Mouse (Mus musculus) heart, embryonic 13.5 days (tissue): ENCODE data around the gene Celf5. TPM values are rescaled to one million over a fixed set of nuclear protein-coding genes. Genes with fewer than 3 reads are reported as not detected.
"Not testable (repeated sequence)": the region's sequence is repeated elsewhere in the genome, so short reads cannot be mapped to it uniquely, and the experiment has no call there.

Experiments
- ATAC-seq: fragments of 200-750 bp; cut with Nextera tagmentation; 2 replicates; pipeline ENCODE4 v1.8.0; 2017; ENCODE audit warnings: moderate TSS enrichment; ENCODE audit not compliant: insufficient number of reproducible peaks, low FRiP score, low TSS enrichment; ENCODE audit errors: extremely low read depth
- H3K27ac ChIP-seq: fragments of 300-500 bp; sonication (generic); replicated peaks from 2 replicates; pipeline ENCODE4 v1.5.1; 2015; ENCODE audit warnings: moderate library complexity, mild to moderate bottlenecking, inconsistent platforms
- H3K27me3 ChIP-seq: fragments of 300-500 bp; sonication (generic); replicated peaks from 2 replicates; pipeline ENCODE4 v1.6.1; 2015; ENCODE audit warnings: mild to moderate bottlenecking, inconsistent platforms
- H3K36me3 ChIP-seq: fragments of 300-500 bp; sonication (generic); 2 replicates; pipeline ENCODE4 v1.6.1; 2015; ENCODE audit warnings: mild to moderate bottlenecking, inconsistent platforms
- H3K4me1 ChIP-seq: fragments of 300-500 bp; sonication (generic); 2 replicates; pipeline ENCODE4 v1.6.1; 2015; ENCODE audit warnings: inconsistent platforms
- H3K4me2 ChIP-seq: fragments of 300-500 bp; sonication (generic); 2 replicates; pipeline ENCODE4 v1.6.1; 2015; ENCODE audit warnings: inconsistent platforms, mild to moderate bottlenecking, moderate library complexity
- H3K4me3 ChIP-seq: fragments of 300-500 bp; sonication (generic); 2 replicates; pipeline ENCODE4 v1.5.1; 2015; ENCODE audit warnings: moderate library complexity, mild to moderate bottlenecking, inconsistent platforms
- H3K9ac ChIP-seq: fragments of 300-500 bp; sonication (generic); 2 replicates; pipeline ENCODE4 v1.6.1; 2015; ENCODE audit warnings: inconsistent platforms, mild to moderate bottlenecking, moderate library complexity
- H3K9me3 ChIP-seq: fragments of 300-500 bp; sonication (generic); 2 replicates; pipeline ENCODE4 v1.6.1; 2016; ENCODE audit warnings: inconsistent platforms
- WGBS: fragments of 180-500 bp; shearing (Covaris S2); methylation state at CpG from one replicate; pipeline ENCODE4 v1.1.7; 2015; ENCODE audit warnings: mixed read lengths; 5-methylcytosine and 5-hydroxymethylcytosine counted together
- polyA plus RNA-seq: library from polyadenylated mRNA; unstranded; fragments of >200 nt; fragmentation: Nextera tagmentation; extraction: Ambion mirVana; gene quantifications from 2 replicates; pipeline ENCODE4 v1.2.1, GENCODE M21; 2015

Gene Celf5
- polyA plus RNA-seq, 1 experiment from 2014 or later, result 0.16 TPM

DNA sequence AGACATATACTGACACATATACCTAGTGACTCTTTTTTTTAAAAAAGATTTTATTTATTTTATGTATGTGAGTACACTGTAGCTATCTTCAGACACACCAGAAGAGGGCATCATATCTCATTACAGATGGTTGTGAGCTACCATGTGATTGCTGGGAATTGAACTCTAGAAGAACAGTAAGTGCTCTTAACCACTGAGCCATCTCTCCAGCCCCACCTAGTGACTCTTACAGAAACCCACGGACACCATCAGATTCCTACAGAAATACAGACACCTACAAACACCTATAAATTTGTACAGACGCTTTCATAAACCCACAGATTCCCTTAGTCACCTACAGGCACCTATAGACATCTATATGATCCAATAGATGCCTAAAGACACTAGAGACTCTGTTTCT lies 37.0 kb downstream of the Celf5 start:
- H3K4me2 ChIP-seq, H3K4me3 ChIP-seq, H3K36me3 ChIP-seq, H3K4me1 ChIP-seq, ATAC-seq, H3K9me3 ChIP-seq, H3K9ac ChIP-seq, H3K27ac ChIP-seq: not testable (repeated sequence)
- 28% methylated on average over 2 of the region's 2 CpGs for WGBS
- H3K27me3 ChIP-seq, result peaks cover 52% of the 10 kb centered on the region

DNA sequence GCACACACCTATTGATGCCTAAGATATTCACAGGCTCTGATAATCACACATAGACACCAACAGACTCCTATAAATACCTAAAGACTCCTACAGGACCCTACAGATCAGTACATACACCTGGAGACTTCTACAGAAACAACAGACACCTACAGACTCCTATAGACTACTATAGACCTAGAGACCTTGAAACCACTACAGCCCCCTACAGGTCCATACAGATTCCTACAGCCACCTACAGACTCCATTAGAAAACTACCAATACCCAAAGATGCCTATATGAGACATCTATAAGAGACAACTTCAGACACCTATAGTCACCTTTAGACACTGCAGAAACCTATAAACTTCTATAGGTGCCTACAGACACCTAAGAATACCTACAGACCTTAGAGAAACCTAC lies 41.5 kb downstream of the Celf5 start:
- Histone ChIP-seq H3K27me3 (peaks cover 27% of the 10 kb centered on the region), H3K27ac (no peak overlapping the region), H3K36me3 (no peaks in the 10 kb centered on the region), H3K4me1 (no peaks in the 10 kb centered on the region), H3K9me3 (no peaks in the 10 kb centered on the region), H3K4me3 (no peak overlapping the region), H3K9ac (no peak overlapping the region), H3K4me2 (no peak overlapping the region)
- ATAC-seq, result no peak

DNA sequence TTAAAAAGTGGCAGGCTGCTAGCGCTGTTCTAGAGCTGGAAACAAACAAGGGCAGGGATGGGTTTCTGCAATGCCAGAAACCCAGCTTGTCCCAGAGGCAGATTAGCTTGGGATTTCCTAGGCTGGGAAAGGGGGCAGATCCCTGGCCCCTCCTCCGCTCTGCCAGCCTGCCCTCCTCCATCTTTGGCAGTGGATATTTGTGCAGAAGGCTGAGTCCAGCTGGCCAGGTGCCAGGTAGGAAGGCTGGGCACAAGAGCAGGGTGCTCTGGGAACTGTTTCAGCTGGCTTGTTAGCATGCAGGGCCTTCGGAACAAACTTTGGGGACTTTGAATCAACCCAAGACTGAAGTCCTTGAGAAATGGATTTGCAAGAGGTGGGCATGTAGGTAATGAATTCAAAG lies 47.1 kb downstream of the Celf5 start:
- Histone ChIP-seq H3K4me1 (peaks cover 34% of the 10 kb centered on the region), H3K27ac (no peak overlapping the region), H3K4me3 (no peak overlapping the region), H3K9ac (peak overlapping the region; percentile 20; the same call in 1 of the 2 replicates), H3K9me3 (no peaks in the 10 kb centered on the region), H3K36me3 (no peaks in the 10 kb centered on the region), H3K27me3 (peaks cover 8% of the 10 kb centered on the region; the same call in 1 of the 2 replicates), H3K4me2 (no peak overlapping the region)
- ATAC-seq, result no peak
- 56% methylated on average over 3 of the region's 3 CpGs for WGBS

DNA sequence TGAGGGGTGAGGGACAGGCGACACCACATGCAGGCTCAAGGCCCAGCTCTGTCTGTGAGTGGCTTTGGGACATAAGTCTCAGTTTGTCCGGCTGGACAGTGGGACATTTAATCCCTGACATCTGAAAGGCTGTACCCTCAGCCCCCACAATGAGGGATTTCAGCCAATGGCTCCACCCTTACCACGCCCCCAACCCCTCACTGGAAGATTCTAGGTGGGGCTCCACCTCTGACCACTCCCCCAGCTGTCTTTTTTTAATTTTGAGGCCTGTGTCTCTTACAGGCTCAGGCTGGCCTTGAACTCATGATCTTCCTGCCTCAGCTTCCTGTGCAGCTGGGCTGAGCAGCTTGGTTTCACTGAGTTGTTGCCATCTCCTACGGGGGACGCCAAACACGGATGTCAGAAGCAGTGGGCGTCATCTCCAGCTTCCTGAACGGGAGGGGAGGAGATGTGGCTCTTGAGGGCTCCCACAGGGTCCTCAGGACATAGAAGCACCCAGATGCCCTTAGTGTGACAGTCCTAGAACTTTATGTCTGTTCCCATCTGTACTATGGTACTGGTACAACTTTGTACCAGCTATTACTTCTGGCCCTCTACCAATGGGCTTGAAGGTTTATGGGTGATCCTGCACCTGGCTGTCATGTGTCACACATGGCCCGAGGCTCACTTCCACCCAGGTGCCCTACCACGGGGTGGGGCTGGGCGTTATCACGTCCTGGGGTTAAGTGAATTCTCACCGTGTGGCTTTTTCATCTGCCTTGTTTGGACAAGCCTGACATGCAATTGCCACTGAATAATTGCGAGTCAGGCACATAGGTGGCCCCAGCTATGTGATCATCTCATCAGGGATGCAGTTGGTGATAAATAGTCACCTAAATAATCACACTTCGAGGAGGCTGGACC lies 47.9 kb downstream of the Celf5 start:
- peaks cover 8% of the 10 kb centered on the region; the same call in 1 of the 2 replicates for H3K27me3 ChIP-seq
- no peaks in the 10 kb centered on the region for H3K9me3 ChIP-seq
- H3K36me3 ChIP-seq, result no peaks in the 10 kb centered on the region
- H3K4me3 ChIP-seq, result no peak overlapping the region
- no peak overlapping the region for H3K4me2 ChIP-seq
- ATAC-seq, result no peak
- 51% methylated on average over 15 of the region's 15 CpGs for WGBS
- peak overlapping the region; percentile 20; the same call in 1 of the 2 replicates for H3K9ac ChIP-seq
- H3K4me1 ChIP-seq, result peaks cover 37% of the 10 kb centered on the region
- H3K27ac ChIP-seq, result no peak overlapping the region

DNA sequence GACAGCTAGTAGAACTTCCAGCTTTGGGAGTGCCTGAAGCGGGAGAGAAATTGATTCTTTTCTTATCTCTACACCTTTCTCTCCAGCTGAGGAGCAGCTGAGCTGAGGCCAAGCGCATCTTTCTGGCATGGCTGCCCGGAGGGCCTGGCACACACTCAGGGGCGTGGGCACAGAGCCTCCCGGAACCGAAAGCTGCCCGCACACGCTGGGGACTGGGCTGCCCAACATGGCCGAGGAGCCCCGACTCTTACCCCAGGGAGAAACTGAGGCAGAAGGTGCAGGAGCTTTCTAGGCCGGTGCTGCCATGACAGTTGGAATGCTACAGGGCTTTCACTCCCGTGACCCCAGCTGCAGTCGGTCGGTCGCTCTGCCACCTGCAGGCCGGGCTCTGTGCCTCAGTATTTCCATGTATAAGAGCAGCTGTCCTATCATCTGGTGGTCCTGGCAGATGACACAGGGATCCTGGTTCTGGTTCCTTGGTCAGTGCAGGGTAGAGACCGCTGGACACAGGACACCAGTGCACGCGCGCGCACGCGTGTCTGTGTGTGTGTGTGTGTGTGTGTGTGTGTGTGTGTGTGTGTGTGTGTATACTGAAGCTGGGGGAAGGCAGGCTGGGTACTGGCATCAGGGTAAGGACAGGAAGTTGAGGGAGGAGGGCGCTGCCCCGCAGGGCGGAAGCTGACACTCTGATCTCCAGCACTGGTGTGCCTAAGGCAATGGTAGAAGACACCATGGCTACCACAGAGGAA lies 48.8 kb downstream of the Celf5 start:
- Histone ChIP-seq H3K27me3 (peaks cover 8% of the 10 kb centered on the region; the same call in 1 of the 2 replicates), H3K4me2 (peak overlapping the region; percentile 66), H3K9ac (peak overlapping the region; percentile 44; the same call in 1 of the 2 replicates), H3K36me3 (no peaks in the 10 kb centered on the region), H3K4me1 (peaks cover 43% of the 10 kb centered on the region), H3K4me3 (no peak overlapping the region), H3K9me3 (no peaks in the 10 kb centered on the region), H3K27ac (no peak overlapping the region)
- no peak for ATAC-seq
- WGBS, result 67% methylated on average over 26 of the region's 26 CpGs

DNA sequence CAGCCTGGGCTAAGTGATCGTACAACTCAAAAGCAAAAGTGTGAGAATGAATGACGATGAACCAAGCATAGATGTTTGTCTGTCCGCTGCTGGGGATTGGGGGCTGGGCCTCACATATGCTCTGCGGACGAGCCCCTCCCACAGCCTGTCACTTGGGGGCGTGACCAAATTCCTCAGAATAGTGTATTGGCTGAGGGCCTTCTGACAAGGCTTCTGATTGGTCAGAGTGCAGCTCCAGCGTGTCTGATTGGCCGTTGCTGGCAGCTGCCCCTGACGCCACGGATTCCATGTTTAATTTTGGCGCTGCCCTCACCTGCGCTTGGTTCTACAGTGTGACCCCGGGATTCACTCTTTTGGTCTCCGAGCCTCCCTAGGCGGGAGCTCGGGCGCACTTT lies 49.6 kb downstream of the Celf5 start:
- peak overlapping the region; percentile 34 for H3K4me3 ChIP-seq
- peaks cover 43% of the 10 kb centered on the region for H3K4me1 ChIP-seq
- H3K9ac ChIP-seq, result peak overlapping the region; percentile 44
- peak overlapping the region; percentile 66 for H3K4me2 ChIP-seq
- H3K36me3 ChIP-seq, result no peaks in the 10 kb centered on the region
- peak; percentile 55 for ATAC-seq
- H3K27me3 ChIP-seq, result peaks cover 13% of the 10 kb centered on the region; the same call in 1 of the 2 replicates
- WGBS, result 4% methylated on average over 17 of the region's 17 CpGs
- H3K27ac ChIP-seq, result no peak overlapping the region
- no peaks in the 10 kb centered on the region for H3K9me3 ChIP-seq

DNA sequence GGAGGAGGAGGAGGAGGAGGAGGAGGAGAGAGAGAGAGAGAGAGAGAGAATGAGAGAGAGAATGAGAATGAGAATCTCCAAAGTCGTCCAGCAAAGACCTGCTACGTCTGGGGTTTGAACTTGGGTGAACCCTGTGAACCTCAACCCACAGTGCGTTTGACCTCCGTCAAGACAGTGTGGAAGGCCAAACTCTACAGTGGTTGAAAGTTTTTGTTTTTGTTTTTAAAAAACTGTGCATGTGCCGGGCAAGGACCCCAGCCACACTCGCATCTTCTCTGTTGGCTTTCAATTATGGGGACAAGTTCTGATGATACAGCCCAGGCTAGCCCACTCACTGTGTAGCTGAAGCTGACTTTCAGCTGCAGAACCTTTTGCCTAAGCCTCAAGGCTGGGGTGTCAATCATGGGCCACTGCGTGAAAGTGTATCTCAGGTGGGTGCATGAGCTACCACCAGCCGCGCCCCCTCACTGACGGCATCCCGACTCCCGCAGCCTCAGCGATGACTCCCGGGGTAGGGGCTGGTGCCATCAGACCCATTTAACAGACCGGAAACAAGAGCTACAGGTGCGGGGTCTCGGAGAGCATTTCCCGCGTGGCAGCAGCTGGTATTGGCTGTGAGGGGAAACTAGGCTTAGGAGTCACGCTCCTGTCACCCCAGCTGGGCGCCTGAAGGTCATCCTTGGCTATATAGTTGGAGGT lies 50.2 kb downstream of the Celf5 start:
- no peak overlapping the region for H3K27ac ChIP-seq
- no peaks in the 10 kb centered on the region for H3K36me3 ChIP-seq
- 59% methylated on average over 21 of the region's 21 CpGs for WGBS
- H3K9ac ChIP-seq, result no peak overlapping the region
- peaks cover 47% of the 10 kb centered on the region for H3K4me1 ChIP-seq
- peak overlapping the region; percentile 66 for H3K4me2 ChIP-seq
- no peaks in the 10 kb centered on the region for H3K9me3 ChIP-seq
- peaks cover 13% of the 10 kb centered on the region; the same call in 1 of the 2 replicates for H3K27me3 ChIP-seq
- H3K4me3 ChIP-seq, result peak overlapping the region; percentile 34; the same call in 1 of the 2 replicates
- no peak for ATAC-seq

DNA sequence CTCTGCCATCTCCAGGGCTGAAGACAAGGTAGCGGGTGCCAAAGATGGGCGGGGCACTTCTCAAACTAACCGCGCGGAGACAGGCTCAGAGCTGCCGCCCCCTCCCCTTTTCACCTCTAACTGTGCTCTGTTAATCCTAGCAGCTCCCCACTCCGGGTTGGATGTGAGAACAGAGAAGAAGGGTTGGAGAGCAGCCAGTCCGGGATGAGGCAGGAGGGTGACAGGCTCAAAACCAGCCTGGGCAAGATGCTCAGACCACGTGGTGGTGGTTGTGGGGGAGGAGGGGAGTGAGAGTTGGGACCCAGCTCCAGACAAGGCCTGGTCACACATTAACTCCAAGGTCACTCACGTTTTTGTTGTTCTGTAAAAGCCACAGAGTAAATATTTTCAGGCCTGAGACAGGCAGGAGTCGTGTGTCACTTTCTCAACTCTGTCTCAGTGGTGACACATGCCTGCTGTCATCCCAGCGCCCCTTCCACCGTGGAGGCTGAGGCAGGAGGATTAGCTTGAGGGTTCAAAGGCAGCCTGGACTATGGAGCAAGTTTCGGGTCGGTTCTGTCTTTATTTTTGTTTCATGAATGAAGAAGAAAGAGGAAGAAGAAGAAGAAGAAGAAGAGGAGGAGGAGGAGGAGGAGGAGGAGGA lies 50.9 kb downstream of the Celf5 start:
- H3K4me3 ChIP-seq, result peak overlapping the region; percentile 81
- peaks cover 13% of the 10 kb centered on the region; the same call in 1 of the 2 replicates for H3K27me3 ChIP-seq
- H3K9me3 ChIP-seq, result no peaks in the 10 kb centered on the region
- H3K9ac ChIP-seq, result peak overlapping the region; percentile 93
- peak overlapping the region; percentile 97 for H3K27ac ChIP-seq
- peak overlapping the region; percentile 93 for H3K4me2 ChIP-seq
- H3K4me1 ChIP-seq, result peaks cover 49% of the 10 kb centered on the region
- H3K36me3 ChIP-seq, result no peaks in the 10 kb centered on the region
- no peak for ATAC-seq
- 14% methylated on average over 13 of the region's 15 CpGs for WGBS

DNA sequence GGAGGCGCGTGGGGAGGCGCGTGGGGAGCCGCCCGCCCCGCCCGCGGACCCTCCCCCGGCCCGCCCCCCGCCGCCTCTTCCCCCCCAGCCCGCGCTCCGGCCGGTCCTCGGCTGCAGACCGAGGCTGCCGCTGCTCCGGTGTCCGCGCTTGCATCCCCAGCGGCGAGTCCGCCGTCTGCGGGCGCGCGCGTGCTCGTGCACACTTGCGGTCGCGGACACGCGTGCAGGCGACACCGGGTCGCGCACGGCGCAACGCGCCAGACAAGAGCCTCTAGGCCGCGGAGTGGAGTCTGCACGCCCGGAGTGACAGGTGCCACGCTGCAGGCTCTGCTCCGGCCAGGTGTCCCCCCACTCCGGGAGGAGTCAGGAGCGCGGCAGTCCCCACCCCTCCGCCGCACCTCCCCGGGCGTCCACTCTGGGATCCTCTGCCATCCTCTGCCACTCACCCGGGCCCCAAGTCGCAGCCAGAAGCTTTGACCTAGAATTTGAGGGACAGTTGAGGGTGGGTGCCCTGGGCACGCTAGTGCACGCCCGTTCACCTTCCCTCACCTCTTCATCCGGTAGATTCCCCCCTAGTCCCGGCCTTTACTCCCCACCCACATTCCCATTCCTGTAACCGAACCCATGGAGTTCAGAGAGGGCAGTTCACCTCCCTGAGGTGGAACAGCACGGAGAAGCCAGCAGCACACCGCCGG lies 51.5 kb downstream of the Celf5 start:
- no peaks in the 10 kb centered on the region for H3K9me3 ChIP-seq
- peaks cover 53% of the 10 kb centered on the region for H3K4me1 ChIP-seq
- peaks cover 9% of the 10 kb centered on the region; the same call in 1 of the 2 replicates for H3K27me3 ChIP-seq
- no peak; the same call in 1 of the 2 replicates for ATAC-seq
- peak overlapping the region; percentile 97 for H3K27ac ChIP-seq
- no peaks in the 10 kb centered on the region for H3K36me3 ChIP-seq
- H3K9ac ChIP-seq, result peak overlapping the region; percentile 93
- peak overlapping the region; percentile 81 for H3K4me3 ChIP-seq
- WGBS, result 2% methylated on average over 66 of the region's 70 CpGs
- H3K4me2 ChIP-seq, result peak overlapping the region; percentile 93

DNA sequence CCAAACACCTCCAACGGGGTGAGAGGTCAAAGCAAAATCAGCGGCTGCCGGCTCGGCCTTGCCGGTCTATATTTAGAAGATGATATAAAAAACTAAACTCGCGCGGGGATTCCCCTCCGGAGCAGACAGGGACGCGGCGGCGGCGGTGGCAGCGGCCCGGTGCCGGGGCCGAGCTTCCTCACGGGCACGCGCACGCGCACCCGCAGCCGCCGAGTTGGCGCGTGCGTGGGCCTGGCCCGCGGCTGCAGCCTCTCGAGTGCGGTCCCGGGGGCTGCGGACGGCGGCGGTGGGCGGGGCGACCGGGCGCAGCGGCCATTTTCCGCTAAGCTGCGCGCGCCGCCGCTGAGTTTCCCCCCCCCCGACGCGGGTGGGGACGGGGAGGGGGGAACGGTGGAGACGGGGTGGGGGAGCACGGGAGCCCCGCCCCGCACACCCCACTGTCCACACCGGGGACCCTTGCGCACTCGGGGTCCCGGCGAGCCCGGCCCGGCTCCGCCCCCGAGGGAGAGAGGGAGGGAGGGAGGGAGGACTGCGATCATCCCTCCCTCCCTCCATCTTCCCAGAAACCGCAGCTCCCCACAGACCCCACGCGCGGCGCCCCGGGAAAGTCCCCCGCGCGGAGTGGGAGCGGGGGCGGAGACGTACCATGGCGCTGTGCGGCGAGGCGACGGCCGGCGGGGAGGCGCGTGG lies 52.2 kb downstream of the Celf5 start:
- peaks cover 14% of the 10 kb centered on the region; the same call in 1 of the 2 replicates for H3K27me3 ChIP-seq
- peak; percentile 18 for ATAC-seq
- no peaks in the 10 kb centered on the region for H3K36me3 ChIP-seq
- H3K27ac ChIP-seq, result peak overlapping the region; percentile 97
- peak overlapping the region; percentile 93 for H3K9ac ChIP-seq
- no peaks in the 10 kb centered on the region for H3K9me3 ChIP-seq
- peak overlapping the region; percentile 93 for H3K4me2 ChIP-seq
- WGBS, result under 1% methylated on average over 70 of the region's 89 CpGs
- H3K4me3 ChIP-seq, result peak overlapping the region; percentile 81
- H3K4me1 ChIP-seq, result peaks cover 57% of the 10 kb centered on the region
